Mouse (Mus musculus): ENCODE results near the gene Gm18336.
"Not testable (repeated sequence)": the region's sequence is repeated elsewhere in the genome, so short reads cannot be mapped to it uniquely, and the experiment has no call there.

Gene Gm18336

GRCm38 (mm10) chrX:73398636-73399035 lies at the start of gene Gm18336:
TSS of gene Gm18336 (minus strand) at chrX:73398736.
- DNase-seq (ENCODE audit: low read depth, low spot score): not testable (repeated sequence)

- DNase-seq (ENCODE audit: low read depth, low spot score): no peak
These were observed 42.9 kb upstream of the Gm18336 start for GRCm38 (mm10) chrX:73441428-73441827.

- no peak for DNase-seq (ENCODE audit: low read depth, low spot score)
These were observed 36.7 kb upstream of the Gm18336 start, which contains the start of gene Trex2 for GRCm38 (mm10) chrX:73435252-73435651. TSS of gene Trex2 (minus strand) at chrX:73435344.

- no peak for DNase-seq (ENCODE audit: low read depth, low spot score)
These were observed 34.3 kb upstream of the Gm18336 start for GRCm38 (mm10) chrX:73432850-73433249.

GRCm38 (mm10) chrX:73430036-73430435 lies 31.5 kb upstream of the Gm18336 start:
- peak; percentile 28 for DNase-seq (ENCODE audit: low read depth, low spot score)

GRCm38 (mm10) chrX:73412767-73413166 lies 14.2 kb upstream of the Gm18336 start:
- DNase-seq (ENCODE audit: low read depth, low spot score): no peak

GRCm38 (mm10) chrX:73410880-73411517 lies 12.5 kb upstream of the Gm18336 start, which contains the start of gene Zfp92:
TSS of gene Zfp92 (plus strand) at chrX:73411096.
- DNase-seq (ENCODE audit: low read depth, low spot score): peak; percentile 8

GRCm38 (mm10) chrX:73401616-73402015 lies 3.1 kb upstream of the Gm18336 start:
- peak; percentile 91 for DNase-seq (ENCODE audit: low read depth, low spot score)

- DNase-seq (ENCODE audit: low read depth, low spot score): peak; percentile 70
These were observed 2.4 kb upstream of the Gm18336 start for GRCm38 (mm10) chrX:73400951-73401350.

GRCm38 (mm10) chrX:73396446-73396845 lies 2.1 kb downstream of the Gm18336 start:
- DNase-seq (ENCODE audit: low read depth, low spot score): no peak

GRCm38 (mm10) chrX:73391481-73391880 lies 7.1 kb downstream of the Gm18336 start:
- DNase-seq (ENCODE audit: low read depth, low spot score): no peak

GRCm38 (mm10) chrX:73384924-73385323 lies 13.6 kb downstream of the Gm18336 start:
- no peak for DNase-seq (ENCODE audit: low read depth, low spot score)

- DNase-seq (ENCODE audit: low read depth, low spot score): peak; percentile 3
These were observed 14.1 kb downstream of the Gm18336 start for GRCm38 (mm10) chrX:73384419-73384818.

- no peak for DNase-seq (ENCODE audit: low read depth, low spot score)
These were observed 35.2 kb downstream of the Gm18336 start for GRCm38 (mm10) chrX:73363291-73363690.

- no peak for DNase-seq (ENCODE audit: low read depth, low spot score)
These were observed 41.8 kb downstream of the Gm18336 start for GRCm38 (mm10) chrX:73356719-73357118.

- DNase-seq (ENCODE audit: low read depth, low spot score): no peak
These were observed 42.4 kb downstream of the Gm18336 start for GRCm38 (mm10) chrX:73356163-73356562.

All from R1 (cell line).